Mouse (Mus musculus) forebrain, embryonic 10.5 days (tissue): ENCODE measurements around the gene Asic5. TPM values are rescaled to one million over a fixed set of nuclear protein-coding genes. Genes with fewer than 3 reads are reported as not detected.

ENCODE experiments used
- DNase-seq: peaks from one replicate; pipeline ENCODE4 v3.0.0-alpha.2; 2017; ENCODE audit warnings: low spot score; ENCODE audit errors: extremely low spot score
- H3K27ac ChIP-seq: fragments of 300-500 bp; sonication (generic); 2 replicates; pipeline ENCODE4 v1.5.1; 2016; ENCODE audit warnings: mild to moderate bottlenecking
- H3K27me3 ChIP-seq: fragments of 300-500 bp; sonication (generic); 2 replicates; pipeline ENCODE4 v1.6.1; 2016; ENCODE audit warnings: mild to moderate bottlenecking; ENCODE audit not compliant: poor library complexity, severe bottlenecking
- H3K36me3 ChIP-seq: fragments of 300-500 bp; sonication (generic); replicated peaks from 2 replicates; pipeline ENCODE4 v1.6.1; 2016; ENCODE audit warnings: mild to moderate bottlenecking, moderate library complexity
- H3K4me1 ChIP-seq: fragments of 300-500 bp; sonication (generic); 2 replicates; pipeline ENCODE4 v1.6.1; 2016
- H3K4me3 ChIP-seq: fragments of 300-500 bp; sonication (generic); 2 replicates; pipeline ENCODE4 v1.5.1; 2016; ENCODE audit warnings: mild to moderate bottlenecking, moderate library complexity
- H3K9me3 ChIP-seq: fragments of 300-500 bp; sonication (generic); 2 replicates; pipeline ENCODE4 v1.6.1; 2016; ENCODE audit warnings: mild to moderate bottlenecking, moderate library complexity
- WGBS: fragments of 180-500 bp; shearing (Covaris S2); methylation state at CpG from one replicate; pipeline ENCODE4 v1.1.7; 2016; 5-methylcytosine and 5-hydroxymethylcytosine counted together
- polyA plus RNA-seq: library from polyadenylated mRNA; unstranded; fragments of >200 nt; fragmentation: Nextera tagmentation; extraction: Ambion mirVana; gene quantifications from 2 replicates; pipeline ENCODE4 v1.2.1, GENCODE M21; 2016

Asic5 gene
- polyA plus RNA-seq, 1 experiment from 2014 or later, result not detected

DNA sequence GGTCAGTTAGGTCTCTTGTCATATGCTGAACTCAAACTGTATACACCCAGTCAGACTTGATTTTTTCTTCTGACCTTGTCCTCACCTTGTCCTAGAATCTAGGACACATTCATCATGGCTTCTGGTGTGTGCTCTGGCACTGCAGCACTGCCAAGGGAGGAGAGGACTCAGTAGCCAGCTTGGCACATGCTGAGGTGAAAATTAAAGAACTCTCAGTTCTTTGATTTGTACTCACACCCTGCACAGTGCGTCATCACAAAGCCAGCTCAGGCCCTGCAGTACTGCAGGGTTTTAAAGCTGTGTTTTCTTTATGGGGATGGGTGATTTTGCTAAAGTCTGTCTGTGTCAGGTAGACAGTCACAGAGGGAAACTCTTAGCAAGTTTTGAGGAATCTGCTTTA is 45.2 kb downstream of the Asic5 start:
- H3K27ac ChIP-seq, result no peak overlapping the region

DNA sequence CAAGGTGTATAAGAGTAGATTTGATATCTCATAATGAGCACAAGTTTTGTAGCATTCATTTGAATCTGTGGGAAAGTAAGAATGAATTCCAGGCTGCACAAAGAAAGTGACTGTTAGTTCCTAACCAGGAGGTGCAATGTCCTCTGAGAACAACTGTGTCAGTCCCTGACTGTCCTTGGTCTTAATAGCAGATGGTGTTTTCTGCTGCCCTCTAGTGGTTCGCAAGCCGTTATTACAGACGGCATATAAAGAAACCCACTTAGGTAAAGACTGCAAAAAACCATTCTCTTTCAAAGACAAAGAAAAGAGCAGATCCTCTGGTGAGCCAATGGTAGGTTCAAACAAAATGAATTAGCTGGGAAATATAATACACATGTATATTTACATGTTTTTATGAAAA is 47.1 kb downstream of the Asic5 start:
- no peaks in the 10 kb centered on the region for H3K36me3 ChIP-seq
- H3K9me3 ChIP-seq, result no peaks in the 10 kb centered on the region
- H3K27ac ChIP-seq, result no peak overlapping the region
- H3K4me3 ChIP-seq, result no peak overlapping the region
- H3K27me3 ChIP-seq, result no peaks in the 10 kb centered on the region
- peak; percentile 28 for DNase-seq
- WGBS, result 4% methylated on average over 3 of the region's 3 CpGs
- H3K4me1 ChIP-seq, result no peaks in the 10 kb centered on the region

More for the DNA sequence above, 45.2 kb downstream of the Asic5 start:
- WGBS, result 80% methylated on average over 1 of the region's 1 CpGs
- Histone ChIP-seq H3K4me3 (no peak overlapping the region), H3K9me3 (no peaks in the 10 kb centered on the region), H3K4me1 (no peaks in the 10 kb centered on the region), H3K27me3 (no peaks in the 10 kb centered on the region), H3K36me3 (no peaks in the 10 kb centered on the region)
- DNase-seq, result no peak

DNA sequence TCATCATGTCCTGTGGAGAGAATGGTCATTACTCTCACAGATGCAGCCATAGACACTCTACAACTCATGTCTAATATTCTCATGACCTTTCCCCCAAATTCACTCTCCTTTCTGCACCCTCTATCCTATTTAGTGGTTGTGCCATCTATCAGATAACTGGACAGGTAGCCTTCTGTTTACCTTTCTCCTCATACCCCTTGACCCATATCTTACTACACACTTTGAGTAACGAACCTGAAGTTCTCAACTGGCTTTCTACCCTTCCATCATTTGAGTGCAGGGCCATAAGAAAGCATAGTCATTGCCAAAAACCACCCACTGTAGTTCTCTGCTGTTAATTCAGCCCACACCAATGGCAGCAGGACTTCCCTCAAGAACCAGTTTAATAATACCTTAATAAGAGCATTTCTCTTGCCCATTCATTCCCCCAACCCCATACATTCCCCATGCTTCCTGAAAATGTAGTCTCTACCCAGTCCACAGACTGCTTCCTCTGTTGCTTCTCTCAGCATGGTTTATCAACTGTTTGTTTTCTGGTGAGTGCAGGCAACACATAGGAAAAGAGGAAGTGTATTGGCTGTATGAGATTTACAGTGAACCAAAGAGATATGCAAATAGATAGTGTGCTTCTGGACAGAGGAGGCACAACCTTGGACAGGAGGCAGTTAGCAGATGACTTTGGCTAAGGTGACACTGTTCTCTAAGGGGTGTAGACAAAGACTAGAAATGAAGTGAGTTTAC is 48.1 kb downstream of the Asic5 start:
- Histone ChIP-seq H3K36me3 (no peaks in the 10 kb centered on the region), H3K4me3 (no peak overlapping the region), H3K27me3 (no peaks in the 10 kb centered on the region), H3K9me3 (no peaks in the 10 kb centered on the region), H3K4me1 (no peaks in the 10 kb centered on the region), H3K27ac (no peak overlapping the region)
- 84% methylated on average over 1 of the region's 1 CpGs for WGBS
- no peak for DNase-seq

DNA sequence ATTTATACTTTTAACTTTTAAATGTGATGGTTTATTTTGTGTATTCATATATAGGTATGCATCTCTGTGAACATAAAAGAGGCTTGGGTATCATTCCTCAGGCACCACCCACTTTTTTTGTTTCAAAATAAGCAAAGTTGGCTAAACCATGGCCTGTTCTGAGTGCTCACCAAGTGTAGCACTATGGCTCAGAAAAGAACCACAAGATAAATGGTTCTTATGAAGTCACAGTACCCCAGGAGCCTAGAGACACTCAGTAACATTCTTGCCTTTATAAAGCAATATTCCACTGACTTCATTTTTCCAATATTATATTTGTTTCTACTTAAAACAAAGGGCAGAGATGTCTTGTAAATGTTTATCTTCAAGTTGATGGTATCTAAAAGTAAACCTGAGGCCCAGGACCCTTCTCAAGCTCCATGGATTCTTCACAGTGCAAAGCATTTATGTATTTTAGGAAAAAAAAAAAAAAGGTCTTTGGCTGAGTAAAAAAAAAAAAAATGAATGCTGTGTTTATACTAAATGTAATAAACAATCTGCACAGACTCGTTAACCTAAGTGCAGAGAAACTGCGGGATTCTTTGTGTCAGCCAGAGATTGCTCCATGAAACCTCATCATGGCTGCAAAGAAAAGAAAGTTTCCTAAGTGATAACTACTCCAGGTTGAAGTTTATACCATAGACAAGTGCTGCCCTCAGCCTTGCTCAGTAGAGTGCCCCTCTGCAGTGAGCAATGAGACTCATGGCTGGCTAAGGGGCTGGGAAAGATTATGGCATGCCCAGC is 54.4 kb downstream of the Asic5 start:
- WGBS, result 89% methylated on average over 2 of the region's 2 CpGs

DNA sequence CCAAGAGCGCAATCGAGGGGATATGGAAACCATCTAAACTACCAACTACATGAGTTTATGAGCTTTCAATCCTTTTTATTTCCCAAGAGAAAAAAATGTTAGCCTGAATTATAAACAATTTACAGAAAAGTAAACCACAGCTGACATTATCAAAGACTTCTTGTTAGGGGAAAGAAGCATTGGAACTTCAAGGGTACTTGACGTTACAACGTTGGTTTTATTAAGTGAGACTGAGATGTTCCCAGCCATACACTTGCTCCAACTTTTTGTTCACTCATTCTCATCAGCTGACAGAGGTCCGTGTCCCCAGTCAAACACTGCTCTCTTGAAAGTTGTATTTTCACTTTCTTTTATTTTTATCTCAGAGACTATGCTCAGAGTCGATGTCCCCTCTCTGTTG is 61.6 kb downstream of the Asic5 start:
- Histone ChIP-seq H3K27me3 (no peaks in the 10 kb centered on the region), H3K9me3 (no peaks in the 10 kb centered on the region), H3K4me1 (peaks cover 7% of the 10 kb centered on the region), H3K4me3 (no peak overlapping the region), H3K36me3 (no peaks in the 10 kb centered on the region), H3K27ac (no peak overlapping the region)
- WGBS, result 89% methylated on average over 6 of the region's 6 CpGs
- DNase-seq, result no peak

More for the DNA sequence above, 54.4 kb downstream of the Asic5 start:
- no peaks in the 10 kb centered on the region for H3K9me3 ChIP-seq
- no peak for DNase-seq
- H3K4me3 ChIP-seq, result no peak overlapping the region
- no peak overlapping the region for H3K27ac ChIP-seq
- no peaks in the 10 kb centered on the region for H3K36me3 ChIP-seq
- no peaks in the 10 kb centered on the region for H3K27me3 ChIP-seq
- no peaks in the 10 kb centered on the region for H3K4me1 ChIP-seq

DNA sequence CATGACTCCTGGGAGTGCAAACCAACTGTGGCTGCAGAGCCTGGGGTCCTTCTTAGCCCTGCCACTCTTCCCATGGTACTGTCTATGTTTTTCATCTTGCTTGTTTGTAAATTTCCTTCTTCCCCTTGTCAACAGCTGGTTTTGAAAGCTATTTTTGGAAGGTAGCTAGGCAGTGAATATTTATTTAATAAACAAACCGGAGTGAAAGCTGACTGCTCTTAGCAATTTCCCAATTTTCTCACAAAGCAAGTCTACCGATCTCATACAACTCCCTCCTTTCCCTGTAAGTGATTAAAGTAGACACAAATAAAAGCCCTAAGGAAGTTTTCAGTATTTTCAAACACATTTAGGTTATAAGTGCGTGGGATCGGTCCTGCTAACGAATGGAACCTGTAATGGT is 62.8 kb downstream of the Asic5 start:
- no peak for DNase-seq
- Histone ChIP-seq H3K36me3 (no peaks in the 10 kb centered on the region), H3K9me3 (no peaks in the 10 kb centered on the region), H3K4me3 (no peak overlapping the region), H3K4me1 (peaks cover 20% of the 10 kb centered on the region), H3K27ac (no peak overlapping the region), H3K27me3 (no peaks in the 10 kb centered on the region)
- 90% methylated on average over 5 of the region's 5 CpGs for WGBS

DNA sequence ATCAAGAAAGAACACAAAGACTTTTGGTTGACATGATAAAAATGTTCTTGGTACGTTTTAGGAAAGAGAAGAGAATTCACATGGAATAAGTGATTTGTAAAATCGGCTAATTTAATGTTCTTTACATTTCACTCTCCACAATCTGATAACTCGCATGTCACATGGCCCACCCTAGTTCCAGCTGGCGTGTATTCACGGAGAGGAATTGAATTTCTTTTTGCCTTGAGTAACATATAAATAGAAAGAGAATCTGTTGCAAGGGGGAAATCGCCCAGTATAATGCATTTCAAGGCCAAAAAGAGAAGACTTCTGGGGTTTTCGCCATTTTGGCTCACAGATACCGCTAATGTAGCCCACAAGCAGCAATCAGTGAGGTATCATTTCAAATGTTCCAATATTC is 64.0 kb downstream of the Asic5 start:
- H3K27ac ChIP-seq, result no peak overlapping the region
- DNase-seq, result no peak
- peaks cover 23% of the 10 kb centered on the region for H3K4me1 ChIP-seq
- H3K27me3 ChIP-seq, result no peaks in the 10 kb centered on the region
- no peak overlapping the region for H3K4me3 ChIP-seq
- WGBS, result 95% methylated on average over 8 of the region's 8 CpGs
- no peaks in the 10 kb centered on the region for H3K9me3 ChIP-seq
- H3K36me3 ChIP-seq, result no peaks in the 10 kb centered on the region

DNA sequence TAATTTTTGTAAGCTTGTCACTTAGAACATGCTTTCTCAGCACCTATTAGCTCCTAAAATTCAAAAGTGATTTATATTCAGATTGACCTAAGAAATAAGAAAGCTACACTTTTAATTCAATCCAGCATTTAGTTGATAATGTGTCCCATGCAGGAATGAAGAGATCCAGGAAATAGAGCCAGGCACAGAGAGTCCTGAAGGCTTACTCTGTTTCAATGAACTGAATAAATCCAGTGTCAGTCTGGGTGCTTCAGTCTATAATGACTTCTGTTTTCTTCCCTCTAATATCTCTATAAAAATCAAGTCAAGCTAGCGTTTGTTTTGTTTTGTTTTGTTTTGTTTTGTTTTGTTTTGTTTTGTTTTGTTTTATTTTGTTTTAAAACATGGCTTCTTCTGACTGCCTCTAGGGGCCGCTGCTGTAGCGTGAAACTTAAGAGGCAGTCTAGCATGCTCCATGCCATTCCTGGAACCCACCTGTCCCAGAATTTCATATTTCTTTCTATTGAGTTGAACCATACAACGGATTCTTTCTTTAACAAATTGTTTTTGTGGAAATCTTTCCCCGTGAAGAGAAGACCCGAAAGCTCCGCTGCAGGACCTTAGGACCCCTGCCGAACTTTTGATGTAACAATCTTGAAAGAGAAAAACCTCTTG is 65.1 kb downstream of the Asic5 start:
- peaks cover 26% of the 10 kb centered on the region for H3K4me1 ChIP-seq
- H3K27me3 ChIP-seq, result no peaks in the 10 kb centered on the region
- 38% methylated on average over 8 of the region's 8 CpGs for WGBS
- H3K36me3 ChIP-seq, result no peaks in the 10 kb centered on the region
- no peak overlapping the region for H3K27ac ChIP-seq
- no peak for DNase-seq
- no peak overlapping the region for H3K4me3 ChIP-seq
- no peaks in the 10 kb centered on the region for H3K9me3 ChIP-seq

DNA sequence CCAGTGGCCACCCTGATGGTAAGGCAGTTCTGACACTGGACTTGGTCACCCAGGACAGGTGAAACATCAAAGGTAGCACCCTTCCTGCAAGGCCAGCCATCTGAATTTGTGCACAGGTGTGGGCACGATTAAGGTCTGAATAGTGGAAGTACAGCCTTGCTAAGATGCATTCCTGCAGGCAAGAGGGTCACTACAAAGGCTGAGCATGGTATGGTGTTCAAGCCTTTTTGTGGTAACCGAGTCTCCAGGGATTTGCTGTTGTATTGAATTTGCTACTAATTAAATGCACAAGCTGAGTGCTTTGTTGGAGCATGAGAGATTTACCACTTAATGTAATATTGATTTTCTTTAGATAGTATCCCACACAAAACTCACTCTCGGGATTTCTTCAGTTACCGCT is 66.0 kb downstream of the Asic5 start:
- H3K4me3 ChIP-seq, result no peak overlapping the region
- H3K27ac ChIP-seq, result no peak overlapping the region
- H3K27me3 ChIP-seq, result no peaks in the 10 kb centered on the region
- WGBS, result 60% methylated on average over 4 of the region's 4 CpGs
- no peaks in the 10 kb centered on the region for H3K9me3 ChIP-seq
- H3K36me3 ChIP-seq, result no peaks in the 10 kb centered on the region
- H3K4me1 ChIP-seq, result peaks cover 26% of the 10 kb centered on the region
- DNase-seq, result no peak

DNA sequence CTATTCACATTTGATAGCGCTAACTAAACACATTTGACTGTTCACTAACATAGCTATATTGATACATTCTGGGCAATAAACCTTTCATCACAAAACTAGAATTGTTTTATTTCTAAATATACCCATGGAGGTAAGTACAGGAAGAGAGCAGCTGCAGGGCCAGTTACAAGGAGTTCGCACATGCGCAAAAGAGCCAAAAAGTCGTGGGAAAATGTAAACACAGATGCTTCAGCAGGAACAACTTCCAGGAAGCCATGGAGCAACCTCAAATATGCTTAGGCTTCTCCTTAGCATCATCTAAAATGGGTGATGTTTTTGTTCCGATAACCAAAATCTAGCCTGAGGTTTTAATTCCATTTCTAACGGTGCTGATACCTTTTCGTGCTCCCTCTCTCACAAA is 66.6 kb downstream of the Asic5 start:
- WGBS, result 71% methylated on average over 7 of the region's 7 CpGs
- no peaks in the 10 kb centered on the region for H3K36me3 ChIP-seq
- H3K27me3 ChIP-seq, result no peaks in the 10 kb centered on the region
- no peak for DNase-seq
- no peaks in the 10 kb centered on the region for H3K9me3 ChIP-seq
- no peak overlapping the region for H3K4me3 ChIP-seq
- 0 out of 2 replicates have a peak overlapping the region, but pooled peaks have one; percentile 25 for H3K27ac ChIP-seq
- H3K4me1 ChIP-seq, result peaks cover 26% of the 10 kb centered on the region

DNA sequence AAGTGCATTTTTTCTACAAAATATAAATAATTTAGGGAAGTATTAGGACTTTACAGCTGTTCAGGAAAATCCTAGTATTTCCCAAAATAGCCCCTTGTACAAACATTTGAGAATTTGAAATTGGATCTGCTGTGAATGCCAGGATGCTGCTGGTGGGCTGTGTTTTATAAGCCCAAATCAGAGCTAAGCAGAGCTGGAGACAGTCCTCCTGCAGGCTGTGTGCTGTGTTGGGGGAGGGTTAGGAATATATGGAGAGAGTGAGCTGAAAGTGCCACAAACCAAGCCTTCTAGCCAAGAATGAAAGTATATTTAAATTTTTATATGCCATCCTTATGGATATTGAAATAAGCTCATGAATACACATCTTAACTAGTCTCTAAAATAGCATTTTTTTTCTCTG is 69.4 kb downstream of the Asic5 start:
- Histone ChIP-seq H3K4me1 (peaks cover 32% of the 10 kb centered on the region), H3K27ac (no peak overlapping the region), H3K9me3 (no peaks in the 10 kb centered on the region), H3K4me3 (no peak overlapping the region), H3K27me3 (no peaks in the 10 kb centered on the region), H3K36me3 (no peaks in the 10 kb centered on the region)
- no peak for DNase-seq

DNA sequence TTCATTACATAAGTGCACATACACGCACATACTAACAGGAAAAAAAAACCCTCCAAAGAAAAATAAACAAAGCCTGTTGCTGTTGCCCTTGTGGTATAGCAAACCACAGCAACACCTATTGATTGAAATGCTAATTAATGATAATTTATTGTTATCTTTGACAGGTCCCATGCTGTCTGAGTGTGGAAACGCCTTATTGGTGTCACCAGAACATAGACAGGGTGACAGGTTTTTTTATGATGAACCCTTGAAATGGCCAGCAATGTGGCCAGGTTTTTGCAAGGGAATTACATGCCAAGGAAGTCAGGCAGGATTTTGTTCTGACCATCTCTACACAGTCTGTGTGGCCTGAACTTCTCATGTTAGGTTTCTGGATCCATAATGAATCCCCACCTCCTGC is 69.9 kb downstream of the Asic5 start:
- WGBS, result 77% methylated on average over 2 of the region's 2 CpGs
- Histone ChIP-seq H3K4me3 (no peak overlapping the region), H3K27me3 (no peaks in the 10 kb centered on the region), H3K9me3 (no peaks in the 10 kb centered on the region), H3K27ac (no peak overlapping the region), H3K36me3 (no peaks in the 10 kb centered on the region), H3K4me1 (peaks cover 32% of the 10 kb centered on the region)
- DNase-seq, result no peak
